Mouse (Mus musculus) central nervous system, embryonic 14 days (tissue): ENCODE measurements around the gene Olfr1406. TPM values are rescaled to one million over a fixed set of nuclear protein-coding genes. Genes with fewer than 3 reads are reported as not detected.

Source experiments
- polyA plus RNA-seq: library from polyadenylated mRNA; depleted of rRNA; stranded (reverse); fragments of >200 nt; gene quantifications from 2 replicates; pipeline ENCODE4 v1.2.3, GENCODE M21; 2012; rRNA removed

Olfr1406 gene
- not detected in 2 replicates for polyA plus RNA-seq

DNA sequence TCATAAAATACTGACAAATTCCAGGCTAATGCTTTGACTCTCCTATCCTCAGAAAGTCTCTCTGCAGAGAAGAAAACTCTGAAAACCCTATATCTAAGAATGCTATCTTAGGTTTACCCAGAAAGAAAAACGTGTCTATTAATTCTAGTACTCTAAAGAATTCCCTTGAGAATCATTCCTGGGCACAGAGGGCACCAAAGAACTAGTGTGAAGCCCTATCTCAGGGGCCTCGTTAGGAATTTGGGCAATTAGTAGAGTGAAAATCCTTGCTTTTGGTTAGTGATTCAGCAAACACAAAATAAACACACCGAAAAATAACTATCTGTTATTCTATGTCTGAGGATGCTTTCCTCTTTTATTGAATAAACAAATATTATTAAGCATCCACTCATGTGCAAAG, at the start of gene Olfr1406:
Olfr1406 (minus strand) TSS at position 101 of the 400 bp plus-strand sequence.

DNA sequence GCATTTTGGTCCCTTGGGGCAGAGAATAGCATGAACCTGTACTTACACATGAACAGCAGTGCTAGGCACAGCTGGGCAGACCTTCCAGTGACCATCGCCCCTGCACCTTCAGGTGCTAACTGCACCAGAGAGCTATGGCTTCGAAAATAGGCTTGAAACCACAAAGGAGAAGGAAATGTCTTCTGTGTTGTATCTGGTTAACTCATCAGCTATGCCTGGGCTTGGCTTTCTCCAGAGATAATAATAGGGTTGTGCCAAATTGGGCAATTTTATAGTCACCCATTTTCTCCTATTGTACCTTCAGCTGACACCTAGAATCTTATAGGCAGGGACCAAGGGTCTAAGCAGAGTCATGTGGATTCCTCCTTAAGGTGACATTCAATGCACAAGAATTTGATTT, 36.6 kb upstream of the Olfr1406 start, which contains the start of gene Fcer1a:
Fcer1a (minus strand) TSS at position 134 of the 400 bp plus-strand sequence.

DNA sequence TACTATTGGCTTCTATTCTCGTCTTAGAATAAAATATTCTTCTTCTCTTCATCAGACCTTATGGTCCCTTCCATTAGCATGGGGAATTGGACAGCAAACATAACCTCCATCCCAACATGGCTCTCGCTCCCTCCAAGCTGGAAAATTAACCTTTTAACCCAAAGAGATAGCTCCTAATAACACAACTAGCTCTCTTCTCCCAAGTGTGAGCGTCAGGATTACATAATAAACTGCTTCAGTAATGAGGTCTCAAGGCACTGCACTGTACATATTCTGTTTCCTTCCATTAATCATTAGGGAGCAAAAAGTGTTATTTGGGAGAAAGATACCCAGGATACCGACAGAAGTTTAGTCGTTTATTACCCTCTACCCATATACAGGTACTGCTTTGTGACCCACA, 21.7 kb upstream of the Olfr1406 start, which contains the start of gene Olfr1404:
Olfr1404 (plus strand) TSS at position 301 of the 400 bp plus-strand sequence.

DNA sequence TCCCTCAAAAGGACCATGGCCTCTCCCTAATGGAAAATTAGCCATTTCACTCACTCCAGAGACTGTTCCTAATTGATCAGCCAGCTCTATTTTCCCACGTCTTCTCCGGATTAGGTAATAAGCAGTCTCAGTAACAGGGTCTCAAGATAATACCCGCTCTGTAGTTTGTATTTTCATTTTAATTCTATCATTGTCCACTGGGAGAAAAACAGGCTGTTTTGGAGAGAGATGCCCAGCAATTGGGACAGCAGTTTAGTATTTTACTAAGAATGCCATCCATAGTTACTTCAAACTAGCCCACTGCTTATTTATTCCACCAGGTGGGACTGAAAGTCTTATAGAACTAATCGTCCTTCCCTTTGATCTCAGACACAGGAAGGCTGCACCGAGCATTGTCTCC, 7.1 kb upstream of the Olfr1406 start, which contains the start of gene Olfr218:
Olfr218 (plus strand) TSS at position 301 of the 400 bp plus-strand sequence.

DNA sequence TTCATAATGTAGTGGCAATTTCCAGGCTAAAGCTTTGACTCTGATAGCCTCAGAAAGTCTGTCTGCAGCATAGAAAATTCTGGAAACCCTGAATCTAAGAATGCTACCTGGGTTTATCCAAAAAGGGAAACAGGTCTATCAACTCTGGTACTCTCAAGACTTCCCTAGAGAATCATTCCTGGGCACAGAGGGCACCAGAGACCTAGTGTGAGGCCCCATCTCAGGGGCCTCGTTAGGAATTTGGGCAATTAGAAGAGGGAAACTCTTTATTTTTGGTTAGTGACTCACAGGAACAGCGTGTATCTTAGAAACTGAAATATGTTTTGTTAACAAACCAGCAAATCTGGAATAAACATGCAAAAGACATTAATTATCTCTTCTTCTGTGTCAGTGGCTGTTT, 53.2 kb downstream of the Olfr1406 start, which contains the start of gene Olfr1408:
Olfr1408 (minus strand) TSS at position 101 of the 400 bp plus-strand sequence.

Other genes starting within 250 kb of the Olfr1406 start
- not detected in 2 replicates for gene Olfr16, start 240.2 kb downstream of the Olfr1406 start, polyA plus RNA-seq
- not detected in 2 replicates for gene Olfr1408, start 53.3 kb downstream of the Olfr1406 start, polyA plus RNA-seq
- not detected in 2 replicates for gene Olfr218, start 7.2 kb upstream of the Olfr1406 start, polyA plus RNA-seq
- gene Olfr1404, start 21.8 kb upstream of the Olfr1406 start, polyA plus RNA-seq, result not detected in 2 replicates
- gene Fcer1a, start 36.6 kb upstream of the Olfr1406 start, polyA plus RNA-seq, result not detected in 2 replicates
- not detected in 2 replicates for gene Olfr418, start 75.4 kb upstream of the Olfr1406 start, polyA plus RNA-seq
- gene Mptx2, start 87.1 kb upstream of the Olfr1406 start, polyA plus RNA-seq, result not detected in 2 replicates
- 79.9 and 83.6 TPM in 2 replicates for gene Ackr1, start 143.1 kb upstream of the Olfr1406 start, polyA plus RNA-seq
- 4.6 and 7.3 TPM in 2 replicates for gene Aim2, start 160.2 kb upstream of the Olfr1406 start, polyA plus RNA-seq
- 211 and 240 TPM in 2 replicates for gene Cadm3, start 177.1 kb upstream of the Olfr1406 start, polyA plus RNA-seq